In the genomic region with DNA sequence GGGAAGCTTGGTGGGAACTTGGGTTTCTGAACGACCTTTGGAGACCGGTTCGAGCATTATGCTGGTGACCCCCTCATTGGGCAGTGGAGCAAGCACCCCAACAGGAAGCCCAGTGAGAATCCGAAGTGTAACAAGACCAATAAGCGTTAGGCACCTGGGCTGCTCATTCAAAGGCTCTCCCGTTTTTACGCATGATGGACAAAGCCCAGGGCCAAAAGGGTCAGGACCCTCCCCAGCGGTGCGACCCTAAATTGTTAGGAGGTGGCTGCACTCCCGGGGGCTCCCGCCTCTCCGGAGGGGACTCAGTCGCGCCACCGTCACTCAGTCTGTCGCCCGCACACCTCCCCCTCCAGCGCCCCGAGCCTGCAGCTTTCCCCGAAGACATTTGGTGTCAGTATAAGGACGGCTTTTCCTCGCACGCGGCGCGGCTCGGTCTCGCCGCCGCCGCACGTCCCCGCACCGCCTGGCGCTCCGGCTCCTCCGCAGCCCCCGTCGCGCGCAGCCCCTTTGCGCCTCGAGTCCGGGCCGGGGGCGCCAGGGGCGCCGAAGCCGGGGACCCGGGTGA, we compare ENCODE assay signal across 8 mouse cellular contexts. TPM values are rescaled to one million over a fixed set of nuclear protein-coding genes. Genes with fewer than 3 reads are reported as not detected.
A peak's percentile ranks its signal among the peaks of the same experiment; 100 is the strongest.
DNase-seq lines count a peak whose midpoint lies in the region; ATAC-seq and TF ChIP-seq lines count a peak whose summit lies in the region.

A gene (plus strand): TSS at position 388 of the 565 bp plus-strand sequence.

- no peak for DNase-seq in kidney, postnatal 25 days
- DNase-seq in brain, embryonic 18.5 days (ENCODE audit: low read depth, low spot score): peak; percentile 50
- DNase-seq in forebrain, embryonic 10.5 days (ENCODE audit: extremely low spot score, low spot score): no peak
- peak; percentile 66 to 73 for DNase-seq in layer of hippocampus, postnatal 36 days
- DNase-seq in neural tube, embryonic 11.5 days (ENCODE audit: low spot score): peak; percentile 59
- no peak for DNase-seq in lung, postnatal 4 days
- DNase-seq in kidney, adult 2 months: no peak

- peaks cover 88% of the 10 kb centered on the region for H3K27me3 ChIP-seq in kidney, embryonic 15.5 days
- H3K27me3 ChIP-seq in forebrain, embryonic 10.5 days (ENCODE audit: poor library complexity, severe bottlenecking): peaks cover 99% of the 10 kb centered on the region
- H3K27me3 ChIP-seq in neural tube, embryonic 11.5 days (ENCODE audit: control insufficient read depth, insufficient read depth, low read length): peaks cover 52% of the 10 kb centered on the region
- 0 out of 2 replicates have a peak, but pooled peaks cover 3% of the 10 kb centered on the region for H3K27me3 ChIP-seq in kidney, adult 2 months (replicated peaks; ENCODE audit: control insufficient read depth, insufficient read depth, low read length)

- peak within 1 kb of the TSS; percentile 51 for H3K4me3 ChIP-seq in kidney, embryonic 15.5 days (replicated peaks)
- peak within 1 kb of the TSS; percentile 59 for H3K4me3 ChIP-seq in forebrain, embryonic 10.5 days
- H3K4me3 ChIP-seq in neural tube, embryonic 11.5 days (ENCODE audit: low read depth, low read length): peak within 1 kb of the TSS; percentile 47
- no peak within 1 kb of the TSS for H3K4me3 ChIP-seq in kidney, adult 2 months (ENCODE audit: insufficient read depth, low read depth, low read length)

- ATAC-seq in kidney, embryonic 15.5 days (replicated peaks; ENCODE audit: low FRiP score): peak; percentile 36; the same call in 1 of the 2 replicates
- no peak for ATAC-seq in neural tube, embryonic 11.5 days (ENCODE audit: insufficient read depth, low FRiP score, low TSS enrichment)

- H3K9me3 ChIP-seq in kidney, embryonic 15.5 days (replicated peaks): no peaks in the 10 kb centered on the region
- no peaks in the 10 kb centered on the region for H3K9me3 ChIP-seq in forebrain, embryonic 10.5 days
- no peaks in the 10 kb centered on the region for H3K9me3 ChIP-seq in neural tube, embryonic 11.5 days (ENCODE audit: control insufficient read depth, low read length)

- H3K4me1 ChIP-seq in kidney, embryonic 15.5 days: peaks cover 17% of the 10 kb centered on the region
- H3K4me1 ChIP-seq in forebrain, embryonic 10.5 days: peaks cover 39% of the 10 kb centered on the region
- H3K4me1 ChIP-seq in neural tube, embryonic 11.5 days (ENCODE audit: control insufficient read depth, insufficient read depth, low read length): peaks cover 6% of the 10 kb centered on the region; the same call in 1 of the 2 replicates
- no peaks in the 10 kb centered on the region for H3K4me1 ChIP-seq in kidney, adult 2 months (ENCODE audit: control insufficient read depth, insufficient read depth, low read length)

- under 1% methylated on average over 49 of the region's 50 CpGs for WGBS in kidney, embryonic 15.5 days
- under 1% methylated on average over 50 of the region's 50 CpGs for WGBS in forebrain, embryonic 10.5 days
- WGBS in neural tube, embryonic 11.5 days: 1% methylated on average over 45 of the region's 50 CpGs
- 4% methylated on average over 50 of the region's 50 CpGs for WGBS in kidney, adult 2 months

- H3K9ac ChIP-seq in kidney, embryonic 15.5 days: 0 out of 2 replicates have a peak within 1 kb of the TSS, but pooled peaks have one; percentile 10
- H3K9ac ChIP-seq in neural tube, embryonic 11.5 days (ENCODE audit: low read length): peak within 1 kb of the TSS; percentile 35; the same call in 1 of the 2 replicates

- H3K36me3 ChIP-seq in kidney, embryonic 15.5 days: no peaks in the 10 kb centered on the region
- H3K36me3 ChIP-seq in forebrain, embryonic 10.5 days (replicated peaks): no peaks in the 10 kb centered on the region
- H3K36me3 ChIP-seq in neural tube, embryonic 11.5 days (ENCODE audit: control insufficient read depth, insufficient read depth, low read length): no peaks in the 10 kb centered on the region
- no peaks in the 10 kb centered on the region for H3K36me3 ChIP-seq in kidney, adult 2 months (ENCODE audit: control insufficient read depth, insufficient read depth, low read length)

- TF ChIP-seq CTCF in kidney, adult 2 months (conservative IDR thresholded peaks at IDR 0.05; ENCODE audit: insufficient read depth, insufficient read length, low read depth, low read length): no peak

- no peak within 1 kb of the TSS for H3K27ac ChIP-seq in kidney, embryonic 15.5 days
- no peak within 1 kb of the TSS for H3K27ac ChIP-seq in forebrain, embryonic 10.5 days
- H3K27ac ChIP-seq in neural tube, embryonic 11.5 days (ENCODE audit: low read depth, low read length): no peak within 1 kb of the TSS
- no peak within 1 kb of the TSS for H3K27ac ChIP-seq in kidney, adult 2 months (ENCODE audit: insufficient read depth, low read depth, low read length)

- H3K4me2 ChIP-seq in kidney, embryonic 15.5 days: peak within 1 kb of the TSS; percentile 90
- peak within 1 kb of the TSS; percentile 93 for H3K4me2 ChIP-seq in neural tube, embryonic 11.5 days (ENCODE audit: low read depth)

- no peak for TF ChIP-seq POLR2A in kidney, adult 2 months (IDR thresholded peaks at IDR 0.05; ENCODE audit: low read depth, low read length)

RNA-seq across cellular contexts. Expression of the gene that starts here (rescaled TPM):
- polyA plus RNA-seq in kidney, embryonic 15.5 days (2015; fragmentation: Nextera tagmentation; extraction: Ambion mirVana): 0.03 TPM in 1 of 2 replicates, not detected in the other
- polyA plus RNA-seq in forebrain, embryonic 10.5 days (2016; fragmentation: Nextera tagmentation; extraction: Ambion mirVana): 0.02 and 0.04 TPM in 2 replicates
- 10 to 100 TPM; 43.0 to 43.8 TPM for total RNA-seq in layer of hippocampus, postnatal 36 days (2021)
- polyA plus RNA-seq in neural tube, embryonic 11.5 days (2014; fragmentation: Nextera tagmentation; extraction: Ambion mirVana): 0.05 and 0.09 TPM in 2 replicates
- 0.16 and 0.89 TPM in 2 replicates for polyA plus RNA-seq in kidney, adult 2 months (2012; rRNA removed)

Comparison
In these comparisons a context has a peak if more than half of its experiments do, and no peak if none do; other contexts are left out.
1. Peak in ATAC-seq, H3K4me3 ChIP-seq, H3K9ac ChIP-seq and H3K4me2 ChIP-seq in kidney, embryonic 15.5 days; RNA of the gene not detected or under 1 TPM.
2. Peak in DNase-seq, H3K4me3 ChIP-seq, H3K9ac ChIP-seq and H3K4me2 ChIP-seq in neural tube, embryonic 11.5 days; RNA of the gene not detected or under 1 TPM.
3. DNase-seq: peak in brain, embryonic 18.5 days (single experiment) and layer of hippocampus, postnatal 36 days (2 of 2); none in kidney, postnatal 25 days (0 of 2), forebrain, embryonic 10.5 days (single experiment), lung, postnatal 4 days (0 of 2) and kidney, adult 2 months (single experiment).